ENCODE assay signal across 32 mouse cellular contexts in genomic region chr2:76323185-76323875, GRCm38 (mm10). TPM values are rescaled to one million over a fixed set of nuclear protein-coding genes. Genes with fewer than 3 reads are reported as not detected.
DNase-seq lines count a peak whose midpoint lies in the region; ATAC-seq lines count a peak whose summit lies in the region.
"Had no signal": no experiment of that assay in that cellular context is flagged by ENCODE, and none has a peak within 500 bp of the region (broad histone marks: within the 10 kb centered on the region; RNA-seq: fewer than 3 reads in every experiment).

No protein-coding gene starts in this region.

- no peaks in the 10 kb centered on the region for H3K27me3 ChIP-seq in midbrain, embryonic 11.5 days (ENCODE audit: control insufficient read depth, insufficient read depth, low read length)
- H3K27me3 ChIP-seq in midbrain, embryonic 14.5 days (ENCODE audit: control insufficient read depth, insufficient read depth, low read length), result no peaks in the 10 kb centered on the region
- no peaks in the 10 kb centered on the region for H3K27me3 ChIP-seq in limb, embryonic 11.5 days (ENCODE audit: control insufficient read depth, insufficient read depth, low read length)
- H3K27me3 ChIP-seq: embryonic facial prominence, embryonic 12.5 days; forebrain, embryonic 15.5 days; heart, embryonic 13.5 days; limb, embryonic 15.5 days; neural tube, embryonic 12.5 days; stomach, embryonic 15.5 days had no signal

- H3K36me3 ChIP-seq in midbrain, embryonic 11.5 days (ENCODE audit: control insufficient read depth, insufficient read depth, low read length), result no peaks in the 10 kb centered on the region
- no peaks in the 10 kb centered on the region for H3K36me3 ChIP-seq in midbrain, embryonic 14.5 days (ENCODE audit: control insufficient read depth, insufficient read depth, low read length)
- H3K36me3 ChIP-seq in limb, embryonic 11.5 days (ENCODE audit: control insufficient read depth, insufficient read depth, low read length), result no peaks in the 10 kb centered on the region
- H3K36me3 ChIP-seq: embryonic facial prominence, embryonic 12.5 days; forebrain, embryonic 15.5 days; G1E; heart, embryonic 13.5 days; limb, embryonic 15.5 days; midbrain, embryonic 10.5 days; neural tube, embryonic 12.5 days; stomach, embryonic 15.5 days had no signal

- no peak overlapping the region for H3K27ac ChIP-seq in midbrain, embryonic 11.5 days (ENCODE audit: low read depth, low read length)
- no peak overlapping the region for H3K27ac ChIP-seq in midbrain, embryonic 14.5 days (replicated peaks; ENCODE audit: low read depth, low read length)
- H3K27ac ChIP-seq in limb, embryonic 11.5 days (replicated peaks; ENCODE audit: low read depth, low read length), result no peak overlapping the region
- H3K27ac ChIP-seq: embryonic facial prominence, embryonic 12.5 days; forebrain, embryonic 15.5 days; heart, embryonic 13.5 days; layer of hippocampus, adult 2 months; limb, embryonic 15.5 days; liver, embryonic 14.5 days; midbrain, embryonic 10.5 days; neural tube, embryonic 12.5 days; stomach, embryonic 15.5 days had no signal

- no peaks in the 10 kb centered on the region for H3K4me1 ChIP-seq in midbrain, embryonic 11.5 days (ENCODE audit: control insufficient read depth, insufficient read depth, low read length)
- H3K4me1 ChIP-seq in midbrain, embryonic 14.5 days (ENCODE audit: control insufficient read depth, insufficient read depth, low read length), result no peaks in the 10 kb centered on the region
- no peaks in the 10 kb centered on the region for H3K4me1 ChIP-seq in limb, embryonic 11.5 days (ENCODE audit: control insufficient read depth, insufficient read depth, low read length)
- H3K4me1 ChIP-seq: embryonic facial prominence, embryonic 12.5 days; forebrain, embryonic 15.5 days; heart, embryonic 13.5 days; limb, embryonic 15.5 days; neural tube, embryonic 12.5 days; stomach, embryonic 15.5 days had no signal

- H3K9ac ChIP-seq in midbrain, embryonic 11.5 days (ENCODE audit: low read length), result no peak overlapping the region
- H3K9ac ChIP-seq in midbrain, embryonic 14.5 days (replicated peaks; ENCODE audit: low read length), result no peak overlapping the region
- H3K9ac ChIP-seq in limb, embryonic 11.5 days (ENCODE audit: low read length), result no peak overlapping the region
- H3K9ac ChIP-seq: embryonic facial prominence, embryonic 12.5 days; forebrain, embryonic 15.5 days; heart, embryonic 13.5 days; limb, embryonic 15.5 days; liver, embryonic 14.5 days; lung, embryonic 14.5 days; neural tube, embryonic 12.5 days; stomach, embryonic 15.5 days had no signal

- 88% methylated on average over 21 of the region's 21 CpGs for WGBS in midbrain, embryonic 11.5 days
- WGBS in midbrain, embryonic 14.5 days, result 85% methylated on average over 21 of the region's 21 CpGs
- 87% methylated on average over 21 of the region's 21 CpGs for WGBS in limb, embryonic 11.5 days

- no peaks in the 10 kb centered on the region for H3K9me3 ChIP-seq in midbrain, embryonic 11.5 days (ENCODE audit: control insufficient read depth, low read length)
- H3K9me3 ChIP-seq in midbrain, embryonic 14.5 days (ENCODE audit: control insufficient read depth, low read length), result no peaks in the 10 kb centered on the region
- H3K9me3 ChIP-seq in limb, embryonic 11.5 days (ENCODE audit: control insufficient read depth, low read length), result no peaks in the 10 kb centered on the region
- H3K9me3 ChIP-seq: embryonic facial prominence, embryonic 12.5 days; forebrain, embryonic 15.5 days; G1E; heart, embryonic 13.5 days; limb, embryonic 15.5 days; midbrain, embryonic 10.5 days; neural tube, embryonic 12.5 days; stomach, embryonic 15.5 days had no signal

- H3K4me2 ChIP-seq in midbrain, embryonic 11.5 days, result no peak overlapping the region
- no peak overlapping the region for H3K4me2 ChIP-seq in midbrain, embryonic 14.5 days (ENCODE audit: low read length)
- no peak overlapping the region for H3K4me2 ChIP-seq in limb, embryonic 11.5 days (ENCODE audit: low read depth, severe bottlenecking)
- H3K4me2 ChIP-seq: embryonic facial prominence, embryonic 12.5 days; forebrain, embryonic 15.5 days; heart, embryonic 13.5 days; limb, embryonic 15.5 days; lung, embryonic 14.5 days; neural tube, embryonic 12.5 days; stomach, embryonic 15.5 days had no signal

- H3K4me3 ChIP-seq in midbrain, embryonic 11.5 days (ENCODE audit: low read depth, low read length), result no peak overlapping the region
- no peak overlapping the region for H3K4me3 ChIP-seq in midbrain, embryonic 14.5 days (replicated peaks; ENCODE audit: low read depth, low read length)
- no peak overlapping the region for H3K4me3 ChIP-seq in limb, embryonic 11.5 days (ENCODE audit: low read depth, low read length)
- H3K4me3 ChIP-seq: embryonic facial prominence, embryonic 12.5 days; forebrain, embryonic 15.5 days; heart, embryonic 13.5 days; layer of hippocampus, adult 2 months; limb, embryonic 15.5 days; midbrain, embryonic 10.5 days; myocyte; neural tube, embryonic 12.5 days; stomach, embryonic 15.5 days had no signal

- DNase-seq in frontal cortex, adult 2 months (ENCODE audit: extremely low spot score in 1 of 2, low spot score in 1 of 2), result peak; percentile 10 to 39
- DNase-seq in frontal cortex, postnatal 10 days (ENCODE audit: low spot score in 2 of 2), result no peak
- DNase-seq in kidney, postnatal 4 days, result peak; percentile 13 to 32
- no peak for DNase-seq in kidney, adult 18-20 months
- peak; percentile 61 for DNase-seq in midbrain, embryonic 11.5 days (ENCODE audit: low spot score, missing footprints)
- DNase-seq in midbrain, embryonic 14.5 days, result no peak
- DNase-seq in limb, embryonic 11.5 days (ENCODE audit: low spot score), result peak; percentile 18
- no peak for DNase-seq in lung, postnatal 10 days
- DNase-seq: adrenal gland, adult 8-10 months; cerebellum, adult 9-10 months; cerebellum, postnatal 36 days; embryo, embryonic 11 days; heart, postnatal 10 days; kidney, adult 2 months; kidney, postnatal 14 days; lung, embryonic 14.5 days; thymus, postnatal 14 days had no signal

- ATAC-seq in midbrain, embryonic 11.5 days (ENCODE audit: low FRiP score), result no peak
- no peak for ATAC-seq in midbrain, embryonic 14.5 days (ENCODE audit: low FRiP score, low TSS enrichment)
- no peak for ATAC-seq in limb, embryonic 11.5 days (ENCODE audit: insufficient number of reproducible peaks, low FRiP score, low TSS enrichment, low read depth)
- ATAC-seq: forebrain, embryonic 15.5 days; hindbrain, embryonic 16.5 days had no signal

RNA-seq across cellular contexts. Expression of gene Pde11a, which starts 15.2 kb away (rescaled TPM):
- polyA plus RNA-seq in frontal cortex, adult 2 months (2012; rRNA removed), result 1.1 and 1.6 TPM in 2 replicates
- polyA plus RNA-seq in midbrain, embryonic 11.5 days (2014; fragmentation: Nextera tagmentation; extraction: Ambion mirVana), result 0.12 TPM in 1 of 2 replicates, not detected in the other
- polyA plus RNA-seq in midbrain, embryonic 14.5 days (2014; fragmentation: Nextera tagmentation; extraction: Ambion mirVana), result 0.36 and 0.63 TPM in 2 replicates
- polyA plus RNA-seq in limb, embryonic 11.5 days (2014; fragmentation: Nextera tagmentation; extraction: Ambion mirVana), result 0.31 and 0.52 TPM in 2 replicates
- polyA plus RNA-seq: myocyte had no signal

RNA-seq across cellular contexts. Expression of gene Cyct, which starts 36.9 kb away (rescaled TPM):
- not detected in 2 replicates for polyA plus RNA-seq in frontal cortex, adult 2 months (2012; rRNA removed)
- not detected in 2 replicates for polyA plus RNA-seq in midbrain, embryonic 11.5 days (2014; fragmentation: Nextera tagmentation; extraction: Ambion mirVana)
- polyA plus RNA-seq in midbrain, embryonic 14.5 days (2014; fragmentation: Nextera tagmentation; extraction: Ambion mirVana), result not detected in 2 replicates
- not detected in 2 replicates for polyA plus RNA-seq in limb, embryonic 11.5 days (2014; fragmentation: Nextera tagmentation; extraction: Ambion mirVana)
- polyA plus RNA-seq: embryonic facial prominence, embryonic 12.5 days; G1E; hindbrain, embryonic 11.5 days; hindbrain, embryonic 16.5 days; intestine, embryonic 14.5 days; kidney, adult 2 months; limb, embryonic 15.5 days; liver, embryonic 14.5 days; lung, embryonic 14.5 days; midbrain, embryonic 10.5 days; myocyte; neural tube, embryonic 12.5 days; stomach, embryonic 15.5 days; urinary bladder, adult 2 months had no signal

RNA-seq across cellular contexts. Expression of gene Rbm45, which starts 46.5 kb away (rescaled TPM):
- 23.6 and 29.4 TPM in 2 replicates for polyA plus RNA-seq in frontal cortex, adult 2 months (2012; rRNA removed)
- 17.3 and 17.5 TPM in 2 replicates for polyA plus RNA-seq in midbrain, embryonic 11.5 days (2014; fragmentation: Nextera tagmentation; extraction: Ambion mirVana)
- 17.4 and 19.5 TPM in 2 replicates for polyA plus RNA-seq in midbrain, embryonic 14.5 days (2014; fragmentation: Nextera tagmentation; extraction: Ambion mirVana)
- 16.3 and 16.8 TPM in 2 replicates for polyA plus RNA-seq in limb, embryonic 11.5 days (2014; fragmentation: Nextera tagmentation; extraction: Ambion mirVana)

Comparison
In these comparisons a context has a peak if more than half of its experiments do, and no peak if none do; other contexts are left out.
1. DNase-seq: peak in frontal cortex, adult 2 months (2 of 2), kidney, postnatal 4 days (2 of 2), midbrain, embryonic 11.5 days (single experiment) and limb, embryonic 11.5 days (single experiment); none in frontal cortex, postnatal 10 days (0 of 2), kidney, adult 18-20 months (single experiment), midbrain, embryonic 14.5 days (single experiment) and lung, postnatal 10 days (single experiment).